Comparison of ENCODE assay signal across 25 mouse cellular contexts in genomic region chr11:7047176-7047575, GRCm38 (mm10). TPM values are rescaled to one million over a fixed set of nuclear protein-coding genes. Genes with fewer than 3 reads are reported as not detected.
DNase-seq lines count a peak whose midpoint lies in the region; ATAC-seq lines count a peak whose summit lies in the region.
"Had no signal": no experiment of that assay in that cellular context is flagged by ENCODE, and none has a peak within 500 bp of the region (broad histone marks: within the 10 kb centered on the region; RNA-seq: fewer than 3 reads in every experiment).

No protein-coding gene starts in this region.

- H3K4me2 ChIP-seq in forebrain, embryonic 13.5 days = no peak overlapping the region
- H3K4me2 ChIP-seq: embryonic facial prominence, embryonic 13.5 days; heart, embryonic 12.5 days; hindbrain, embryonic 14.5 days; liver, embryonic 12.5 days; midbrain, embryonic 13.5 days had no signal

- 88% methylated on average over 2 of the region's 2 CpGs for WGBS in forebrain, embryonic 13.5 days

- no peak overlapping the region for H3K27ac ChIP-seq in forebrain, embryonic 13.5 days
- H3K27ac ChIP-seq: embryonic facial prominence, embryonic 13.5 days; forebrain, embryonic 10.5 days; hindbrain, embryonic 14.5 days; liver, embryonic 12.5 days; midbrain, embryonic 13.5 days had no signal

- H3K36me3 ChIP-seq in forebrain, embryonic 13.5 days (ENCODE audit: poor library complexity, severe bottlenecking) = no peaks in the 10 kb centered on the region
- H3K36me3 ChIP-seq: embryonic facial prominence, embryonic 13.5 days; forebrain, embryonic 10.5 days; G1E; heart, embryonic 12.5 days; liver, embryonic 12.5 days; midbrain, embryonic 13.5 days had no signal

- ATAC-seq in frontal cortex, adult (ENCODE audit: low TSS enrichment) = 0 out of 2 replicates have a peak, but pooled peaks have one; percentile 9
- ATAC-seq in forebrain, embryonic 13.5 days = no peak
- ATAC-seq: forebrain, embryonic 16.5 days; liver, embryonic 12.5 days; liver, postnatal 0 days; midbrain, embryonic 13.5 days had no signal

- no peak overlapping the region for H3K4me3 ChIP-seq in forebrain, embryonic 13.5 days
- H3K4me3 ChIP-seq: embryonic facial prominence, embryonic 13.5 days; forebrain, embryonic 10.5 days; heart, embryonic 12.5 days; liver, embryonic 12.5 days; midbrain, embryonic 13.5 days had no signal

- no peak for DNase-seq in frontal cortex, postnatal 25 days (ENCODE audit: low spot score in 2 of 2)
- DNase-seq in cerebellum, adult 11 months = peak; percentile 61
- peak; percentile 79 for DNase-seq in cerebellum, adult 9-10 months
- DNase-seq in cerebellum, postnatal 36 days = peak; percentile 65 to 68
- DNase-seq in right cerebral cortex, adult 2 months (ENCODE audit: low spot score in 2 of 2) = no peak
- DNase-seq: adrenal gland, adult 8-10 months; gastrocnemius, postnatal 10 days; heart, adult 18-20 months; heart, postnatal 4 days; kidney, adult 18-20 months; kidney, postnatal 36 days; left cerebral cortex, postnatal 4 days; liver, postnatal 0 days; lung, postnatal 36 days; right cerebral cortex, postnatal 14 days had no signal

- H3K4me1 ChIP-seq in forebrain, embryonic 13.5 days = no peaks in the 10 kb centered on the region
- H3K4me1 ChIP-seq: embryonic facial prominence, embryonic 13.5 days; forebrain, embryonic 10.5 days; liver, embryonic 12.5 days; midbrain, embryonic 13.5 days had no signal

- H3K9me3 ChIP-seq in forebrain, embryonic 13.5 days (replicated peaks) = no peaks in the 10 kb centered on the region
- H3K9me3 ChIP-seq: embryonic facial prominence, embryonic 13.5 days; forebrain, embryonic 10.5 days; G1E; heart, embryonic 12.5 days; liver, embryonic 12.5 days; midbrain, embryonic 13.5 days had no signal

- H3K9ac ChIP-seq in forebrain, embryonic 13.5 days = no peak overlapping the region
- H3K9ac ChIP-seq: embryonic facial prominence, embryonic 13.5 days; heart, embryonic 12.5 days; hindbrain, embryonic 14.5 days; liver, embryonic 12.5 days; liver, postnatal 0 days; midbrain, embryonic 13.5 days had no signal

- no peaks in the 10 kb centered on the region for H3K27me3 ChIP-seq in forebrain, embryonic 13.5 days
- H3K27me3 ChIP-seq: embryonic facial prominence, embryonic 13.5 days; heart, embryonic 12.5 days; liver, embryonic 12.5 days; midbrain, embryonic 13.5 days had no signal

RNA-seq across cellular contexts. Expression of gene Adcy1, which starts 16.1 kb away (rescaled TPM):
- polyA plus RNA-seq in forebrain, embryonic 13.5 days (2015; fragmentation: Nextera tagmentation; extraction: Ambion mirVana) = 1.6 and 1.9 TPM in 2 replicates
- polyA plus RNA-seq: G1E had no signal

Comparison
In these comparisons a context has a peak if more than half of its experiments do, and no peak if none do; other contexts are left out.
1. DNase-seq: peak in cerebellum, adult 11 months (single experiment), cerebellum, adult 9-10 months (single experiment) and cerebellum, postnatal 36 days (2 of 2); none in frontal cortex, postnatal 25 days (0 of 2) and right cerebral cortex, adult 2 months (0 of 2).